Mouse (Mus musculus): ENCODE results near the gene Kng1.

The Kng1 gene

DNA sequence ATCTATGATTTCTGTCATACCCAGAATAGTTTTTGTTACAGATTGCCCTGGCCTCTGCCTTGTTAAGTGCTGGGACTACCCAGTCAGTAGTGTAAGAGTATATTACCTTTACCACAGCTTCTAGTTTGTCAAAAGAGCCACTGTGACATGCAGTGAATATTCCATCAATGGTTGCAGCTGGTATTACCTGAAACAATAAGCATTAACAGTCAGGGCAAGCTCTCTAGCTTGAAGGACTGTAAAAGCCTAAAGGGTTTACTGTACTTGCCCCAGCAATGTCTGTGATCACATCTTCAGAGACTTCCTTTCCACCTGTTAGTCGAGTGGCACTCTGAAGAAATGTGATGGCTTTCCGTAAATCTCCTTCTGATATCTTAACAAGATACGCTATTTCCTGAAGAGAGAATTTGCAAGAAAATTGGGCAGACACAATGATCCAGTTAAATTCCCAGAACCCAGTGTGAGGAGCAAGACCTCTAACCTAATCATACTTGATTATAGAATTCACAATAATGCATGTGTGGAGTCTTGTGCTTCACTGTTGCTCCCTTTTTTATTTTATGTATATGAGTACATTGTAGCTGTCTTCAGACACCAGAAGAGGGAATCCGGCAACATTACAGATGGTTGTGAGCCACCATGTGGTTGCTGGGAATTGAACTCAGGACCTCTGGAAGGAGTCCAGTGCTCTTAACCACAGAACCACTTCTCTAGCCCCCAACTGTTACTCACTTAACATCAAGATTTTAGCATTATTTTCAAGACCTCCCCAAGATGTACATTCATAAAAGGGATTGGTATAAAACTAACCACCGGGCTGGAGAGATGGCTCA lies 56.9 kb downstream of the Kng1 start:
- no peak for DNase-seq (ENCODE audit: low read depth, low spot score)

DNA sequence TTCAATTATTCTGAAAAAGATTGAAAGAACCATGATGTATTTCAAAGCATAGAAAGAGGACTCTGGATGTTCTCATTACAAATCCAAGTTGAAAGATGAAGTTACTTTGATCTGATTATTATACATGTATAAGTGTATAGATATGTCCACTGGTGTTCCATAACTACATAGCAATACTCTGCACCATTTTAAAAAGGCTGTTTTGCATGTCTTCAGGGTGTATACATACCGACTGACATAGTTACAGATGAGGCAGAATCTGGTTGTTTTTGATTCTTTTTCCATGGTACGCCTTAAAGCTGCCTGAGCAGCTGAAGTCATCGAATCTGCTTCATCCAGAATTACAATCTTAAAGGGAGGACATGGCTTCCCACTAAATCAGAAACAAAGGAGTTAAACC lies 57.8 kb downstream of the Kng1 start:
- no peak for DNase-seq (ENCODE audit: low read depth, low spot score)

DNA sequence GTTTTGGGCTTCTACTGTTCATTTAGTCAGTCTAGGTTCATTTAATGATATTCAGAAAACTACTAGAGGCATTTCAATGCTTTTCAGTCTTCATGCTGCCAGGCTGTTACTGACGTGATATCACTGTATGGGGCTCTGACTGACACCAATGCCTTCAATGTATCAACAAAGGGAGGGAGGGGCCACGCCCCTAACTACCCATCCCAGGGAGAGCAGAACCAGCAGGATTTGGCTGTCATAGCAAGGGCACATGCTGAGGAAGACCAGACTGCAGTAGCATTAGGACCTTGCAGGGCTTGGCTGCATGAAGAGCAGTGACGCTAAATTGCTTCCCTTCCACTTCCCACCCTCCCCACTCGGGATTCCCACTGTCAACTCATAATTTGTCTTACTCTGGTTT lies 59.5 kb downstream of the Kng1 start:
- DNase-seq (ENCODE audit: low read depth, low spot score), result no peak

DNA sequence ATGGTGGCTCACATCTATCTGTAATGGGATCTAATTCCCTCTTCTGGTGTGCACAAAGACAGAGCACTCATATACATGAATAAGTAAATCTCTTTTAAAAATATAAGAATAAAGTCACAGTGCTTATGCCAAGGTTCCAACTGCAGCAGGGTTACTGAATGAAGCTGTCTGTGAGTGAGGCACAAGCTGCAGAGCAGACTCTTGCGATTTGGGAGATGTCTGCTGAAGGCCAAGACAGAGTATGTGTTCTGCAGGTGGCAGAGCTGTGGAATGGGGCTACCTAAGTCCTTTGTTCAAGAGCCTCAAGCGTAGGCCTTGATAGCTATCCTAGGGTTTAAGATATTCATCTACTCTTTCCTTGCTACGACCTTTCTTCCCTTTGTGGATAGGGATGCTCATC lies 64.8 kb downstream of the Kng1 start:
- no peak for DNase-seq (ENCODE audit: low read depth, low spot score)

GRCm38 (mm10) chr16:23123104-23123503 lies 65.4 kb downstream of the Kng1 start:
- no peak for DNase-seq (ENCODE audit: low read depth, low spot score)

GRCm38 (mm10) chr16:23124398-23124797 lies 66.7 kb downstream of the Kng1 start:
- DNase-seq (ENCODE audit: low read depth, low spot score), result no peak

DNA sequence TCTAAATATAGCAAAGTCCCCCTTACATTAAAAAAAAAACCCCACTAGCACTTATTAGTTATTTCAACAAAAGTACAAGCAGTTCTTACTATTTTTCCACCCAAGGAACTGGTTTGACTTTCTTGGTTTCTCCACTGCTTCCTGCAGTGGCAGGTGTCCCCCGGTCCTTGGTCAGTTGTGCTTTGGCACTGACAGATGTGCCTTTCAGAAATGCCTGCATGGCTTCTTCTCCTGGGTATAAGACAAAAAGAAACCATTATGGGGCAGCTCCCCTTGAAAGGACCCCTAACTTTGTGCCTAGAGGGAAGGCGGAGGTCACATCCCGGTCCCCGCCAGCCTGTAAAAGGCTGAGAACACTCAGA lies 69.6 kb downstream of the Kng1 start:
- DNase-seq (ENCODE audit: low read depth, low spot score), result no peak

DNA sequence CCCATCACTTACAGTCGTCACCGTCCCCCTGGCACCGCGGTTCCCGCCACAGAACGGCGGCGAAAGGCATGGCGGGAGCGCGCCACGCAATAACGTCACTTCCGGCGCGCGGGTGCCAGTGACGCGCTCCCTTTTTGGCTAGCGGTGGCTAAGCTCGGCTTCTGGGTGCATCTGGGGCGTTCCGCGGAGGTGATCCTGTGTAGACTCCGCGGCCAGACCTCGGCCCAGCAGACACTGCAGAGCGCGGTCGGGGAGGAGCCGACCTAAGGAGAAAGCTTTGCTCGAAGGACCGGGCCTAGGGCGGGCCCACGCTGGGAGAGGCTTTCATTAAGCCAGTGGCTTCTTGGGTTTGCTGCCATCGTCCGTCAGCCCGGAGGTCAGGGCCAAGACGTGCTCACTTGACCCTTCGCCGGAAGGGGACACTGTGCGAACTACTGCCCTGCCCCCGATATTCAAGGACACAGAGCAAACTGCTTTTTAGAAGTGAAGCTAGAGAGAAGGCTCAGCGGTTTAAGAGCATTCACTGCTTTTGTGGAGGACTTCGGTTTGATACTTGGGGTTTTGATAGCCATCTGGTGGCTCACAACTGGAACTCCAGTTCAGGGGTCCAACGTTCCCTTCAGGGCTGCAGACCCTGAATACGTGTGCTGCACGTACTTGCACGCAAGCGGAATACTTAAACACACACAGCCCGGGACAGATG lies 70.2 kb downstream of the Kng1 start, which contains the start of gene Rfc4:
TSS of gene Rfc4 (minus strand) at position 65 of the 703 bp plus-strand sequence.
- DNase-seq (ENCODE audit: low read depth, low spot score), result peak; percentile 92

- no peak for DNase-seq (ENCODE audit: low read depth, low spot score)
Observed at GRCm38 (mm10) chr16:23130303-23130702, 72.6 kb downstream of the Kng1 start.
